ENCODE assay signal across 15 mouse cellular contexts in genomic region chr10:95745834-95746620, GRCm38 (mm10).
DNase-seq lines count a peak whose midpoint lies in the region; ATAC-seq and TF ChIP-seq lines count a peak whose summit lies in the region.
"Had no signal": no experiment of that assay in that cellular context is flagged by ENCODE, and none has a peak within 500 bp of the region (broad histone marks: within the 10 kb centered on the region; RNA-seq: fewer than 3 reads in every experiment).

No protein-coding gene starts in this region.

- 52% methylated on average over 10 of the region's 10 CpGs for WGBS in forebrain, postnatal 0 days
- 80% methylated on average over 10 of the region's 10 CpGs for WGBS in forebrain, embryonic 12.5 days
- WGBS in kidney, embryonic 14.5 days = 74% methylated on average over 10 of the region's 10 CpGs

- H3K9me3 ChIP-seq in forebrain, postnatal 0 days (ENCODE audit: low read length) = no peaks in the 10 kb centered on the region
- H3K9me3 ChIP-seq in forebrain, embryonic 12.5 days = no peaks in the 10 kb centered on the region
- H3K9me3 ChIP-seq in CH12.LX (replicated peaks; ENCODE audit: low read length) = no peaks in the 10 kb centered on the region
- H3K9me3 ChIP-seq in kidney, embryonic 14.5 days (ENCODE audit: control insufficient read depth, low read length) = no peaks in the 10 kb centered on the region
- H3K9me3 ChIP-seq: embryonic facial prominence, embryonic 10.5 days; liver, embryonic 12.5 days; midbrain, embryonic 10.5 days had no signal

- H3K4me2 ChIP-seq in forebrain, postnatal 0 days (ENCODE audit: low read depth) = no peak overlapping the region
- no peak overlapping the region for H3K4me2 ChIP-seq in forebrain, embryonic 12.5 days
- peak overlapping the region; percentile 89 for H3K4me2 ChIP-seq in CH12.LX (ENCODE audit: insufficient read depth, low read depth, poor library complexity, severe bottlenecking)
- no peak overlapping the region for H3K4me2 ChIP-seq in kidney, embryonic 14.5 days (replicated peaks; ENCODE audit: low read depth, low read length)
- H3K4me2 ChIP-seq: liver, embryonic 12.5 days had no signal

- no peak overlapping the region for H3K27ac ChIP-seq in forebrain, postnatal 0 days (ENCODE audit: low read depth, low read length)
- H3K27ac ChIP-seq in forebrain, embryonic 12.5 days = no peak overlapping the region
- no peak overlapping the region for H3K27ac ChIP-seq in CH12.LX (ENCODE audit: insufficient read depth, low read depth)
- no peak overlapping the region for H3K27ac ChIP-seq in kidney, embryonic 14.5 days (ENCODE audit: low read depth, low read length)
- H3K27ac ChIP-seq: embryonic facial prominence, embryonic 10.5 days; liver, embryonic 12.5 days; midbrain, embryonic 10.5 days had no signal

- H3K79me2 ChIP-seq in CH12.LX (replicated peaks; ENCODE audit: control insufficient read depth, extremely low read depth, insufficient read depth, poor library complexity, severe bottlenecking) = no peaks in the 10 kb centered on the region

- in situ Hi-C loops in CH12.LX (cut with MboI; ENCODE audit: low pct_ligation_motif_present, low pct_unique_long_range_greater_than_20kb, low sequenced_read_pairs) = no loop called here

- dilution Hi-C loops in CH12.LX (cut with MboI; ENCODE audit: extremely low pct_ligation_motif_present, extremely low pct_unique_long_range_greater_than_20kb, low sequenced_read_pairs) = no loop called here

- TF ChIP-seq EP300 in CH12.LX (IDR thresholded peaks at IDR 0.05; ENCODE audit: low read length) = peak; percentile 42; the same call in 1 of the 2 replicates

- peak; percentile 12 for DNase-seq in forebrain, postnatal 0 days
- DNase-seq in CH12.LX (ENCODE audit: extremely low read depth) = peak; percentile 8
- peak; percentile 47 for DNase-seq in thymus, postnatal 25 days
- DNase-seq in urinary bladder, postnatal 25 days (ENCODE audit: low spot score) = no peak
- no peak for DNase-seq in urinary bladder, adult 2 months (ENCODE audit: low spot score)
- DNase-seq: heart, postnatal 14 days; kidney, postnatal 14 days; left cerebral cortex, postnatal 4 days had no signal

- no peak for TF ChIP-seq CTCF in forebrain, postnatal 0 days (IDR thresholded peaks at IDR 0.05; ENCODE audit: low read depth)
- TF ChIP-seq CTCF in CH12.LX (conservative IDR thresholded peaks at IDR 0.05 in 1 of 2, IDR thresholded peaks at IDR 0.05 in 1 of 2; ENCODE audit: low read depth in 2 of 2, low read length in 2 of 2) = no peak

- no peaks in the 10 kb centered on the region for H3K27me3 ChIP-seq in forebrain, postnatal 0 days (ENCODE audit: insufficient read depth, low read length)
- H3K27me3 ChIP-seq in forebrain, embryonic 12.5 days = no peaks in the 10 kb centered on the region
- no peaks in the 10 kb centered on the region for H3K27me3 ChIP-seq in CH12.LX (replicated peaks)
- no peaks in the 10 kb centered on the region for H3K27me3 ChIP-seq in kidney, embryonic 14.5 days (ENCODE audit: control insufficient read depth, insufficient read depth, low read length)
- H3K27me3 ChIP-seq: liver, embryonic 12.5 days had no signal

- H3K4me3 ChIP-seq in forebrain, postnatal 0 days (ENCODE audit: low read depth, low read length) = no peak overlapping the region
- H3K4me3 ChIP-seq in forebrain, embryonic 12.5 days (replicated peaks) = no peak overlapping the region
- no peak overlapping the region for H3K4me3 ChIP-seq in CH12.LX (replicated peaks in 1 of 3; ENCODE audit: low read depth in 2 of 3, low read length in 2 of 3, poor library complexity in 1 of 3)
- H3K4me3 ChIP-seq in kidney, embryonic 14.5 days (ENCODE audit: low read length) = no peak overlapping the region
- H3K4me3 ChIP-seq: embryonic facial prominence, embryonic 10.5 days; liver, embryonic 12.5 days; midbrain, embryonic 10.5 days had no signal

- TF ChIP-seq POLR2A in CH12.LX (IDR thresholded peaks at IDR 0.05; ENCODE audit: low read depth, low read length) = no peak

- ATAC-seq in forebrain, postnatal 0 days = peak; percentile 32; the same call in 1 of the 2 replicates
- no peak for ATAC-seq in forebrain, embryonic 12.5 days (ENCODE audit: low FRiP score)
- ATAC-seq in megakaryocyte progenitor cell, adult 5-6 weeks (replicated peaks; ENCODE audit: poor library complexity) = 0 out of 2 replicates have a peak, but pooled peaks have one; percentile 34
- no peak for ATAC-seq in kidney, embryonic 14.5 days (ENCODE audit: low FRiP score, low TSS enrichment)
- ATAC-seq: liver, embryonic 12.5 days; lung, postnatal 0 days had no signal

- no peaks in the 10 kb centered on the region for H3K4me1 ChIP-seq in forebrain, postnatal 0 days (ENCODE audit: insufficient read depth)
- no peaks in the 10 kb centered on the region for H3K4me1 ChIP-seq in forebrain, embryonic 12.5 days
- H3K4me1 ChIP-seq in CH12.LX (ENCODE audit: control insufficient read depth in 1 of 2, insufficient read depth in 2 of 2) = peaks cover 2 to 13% of the 10 kb centered on the region in 2 experiments; a peak in 3 of 4 replicates
- H3K4me1 ChIP-seq in kidney, embryonic 14.5 days (ENCODE audit: control insufficient read depth, insufficient read depth, low read length) = no peaks in the 10 kb centered on the region
- H3K4me1 ChIP-seq: embryonic facial prominence, embryonic 10.5 days; liver, embryonic 12.5 days; midbrain, embryonic 10.5 days had no signal

- TF ChIP-seq RAD21 in CH12.LX (IDR thresholded peaks at IDR 0.05; ENCODE audit: low read depth, low read length) = no peak

- H3K36me3 ChIP-seq in forebrain, postnatal 0 days (ENCODE audit: insufficient read depth) = no peaks in the 10 kb centered on the region
- H3K36me3 ChIP-seq in forebrain, embryonic 12.5 days (replicated peaks) = no peaks in the 10 kb centered on the region
- H3K36me3 ChIP-seq in CH12.LX (replicated peaks in 1 of 2; ENCODE audit: control insufficient read depth in 1 of 2, insufficient read depth in 1 of 2, low read length in 1 of 2) = no peaks in the 10 kb centered on the region
- H3K36me3 ChIP-seq in kidney, embryonic 14.5 days (ENCODE audit: control insufficient read depth, insufficient read depth, low read length) = no peaks in the 10 kb centered on the region
- H3K36me3 ChIP-seq: embryonic facial prominence, embryonic 10.5 days; liver, embryonic 12.5 days; midbrain, embryonic 10.5 days had no signal

- H3K9ac ChIP-seq in forebrain, postnatal 0 days = no peak overlapping the region
- no peak overlapping the region for H3K9ac ChIP-seq in forebrain, embryonic 12.5 days
- peak overlapping the region; percentile 24; the same call in 1 of the 2 replicates for H3K9ac ChIP-seq in CH12.LX (ENCODE audit: insufficient read depth, low read depth)
- H3K9ac ChIP-seq in kidney, embryonic 14.5 days (ENCODE audit: low read depth, low read length) = no peak overlapping the region
- H3K9ac ChIP-seq: liver, embryonic 12.5 days had no signal

TF ChIP-seq in CH12.LX, 34 proteins besides CTCF, POLR2A, EP300 and RAD21:
- no peak for TF ChIP-seq JUN (IDR thresholded peaks at IDR 0.05; ENCODE audit: insufficient read depth, low read depth, low read length)
- TF ChIP-seq IRF4 (IDR thresholded peaks at IDR 0.05; ENCODE audit: low read depth, low read length) = peak; percentile 33; the same call in 1 of the 2 replicates
- peak; percentile 50 for TF ChIP-seq ELF1 (IDR thresholded peaks at IDR 0.05; ENCODE audit: low read depth, low read length)
- TF ChIP-seq HCFC1 (IDR thresholded peaks at IDR 0.05; ENCODE audit: low read depth, low read length) = no peak
- TF ChIP-seq ZC3H11A (IDR thresholded peaks at IDR 0.05; ENCODE audit: low read depth, low read length) = no peak
- no peak for TF ChIP-seq MAX (IDR thresholded peaks at IDR 0.05; ENCODE audit: low read length)
- TF ChIP-seq KAT2A (IDR thresholded peaks at IDR 0.05; ENCODE audit: insufficient replicate concordance, low read length) = no peak
- TF ChIP-seq TBP (conservative IDR thresholded peaks at IDR 0.05; ENCODE audit: low read depth, low read length) = no peak
- TF ChIP-seq BHLHE40 (IDR thresholded peaks at IDR 0.05; ENCODE audit: low read depth, low read length) = peak; percentile 54; the same call in 1 of the 2 replicates
- TF ChIP-seq TCF12 (IDR thresholded peaks at IDR 0.05; ENCODE audit: low read depth, low read length) = peak; percentile 30; the same call in 1 of the 2 replicates
- TF ChIP-seq SIN3A (IDR thresholded peaks at IDR 0.05; ENCODE audit: low read length) = no peak
- no peak for TF ChIP-seq MEF2A (IDR thresholded peaks at IDR 0.05; ENCODE audit: borderline replicate concordance, low read depth, low read length)
- no peak for TF ChIP-seq JUND (conservative IDR thresholded peaks at IDR 0.05; ENCODE audit: low read depth, low read length)

Comparison
In these comparisons a context has a peak if more than half of its experiments do, and no peak if none do; other contexts are left out.
1. ATAC-seq: peak in forebrain, postnatal 0 days (single experiment) and megakaryocyte progenitor cell, adult 5-6 weeks (single experiment); none in forebrain, embryonic 12.5 days (single experiment) and kidney, embryonic 14.5 days (single experiment).
2. DNase-seq: peak in forebrain, postnatal 0 days (single experiment), CH12.LX (single experiment) and thymus, postnatal 25 days (single experiment); none in urinary bladder, postnatal 25 days (single experiment) and urinary bladder, adult 2 months (single experiment).